Mouse (Mus musculus) liver, embryonic 14 days (tissue): ENCODE results near the gene Ebna1bp2. TPM values are rescaled to one million over a fixed set of nuclear protein-coding genes. Genes with fewer than 3 reads are reported as not detected.

ENCODE experiments used
- polyA plus RNA-seq: library from polyadenylated mRNA; depleted of rRNA; stranded (reverse); fragments of >200 nt; gene quantifications from 2 replicates; pipeline ENCODE4 v1.2.3, GENCODE M21; 2012; rRNA removed

Gene Ebna1bp2
- polyA plus RNA-seq: 60.5 and 62.5 TPM in 2 replicates

GRCm38 (mm10) chr4:118620279-118620966 is at the start of gene Ebna1bp2, which contains the start of gene Cfap57:
TSS of gene Ebna1bp2 (plus strand) at chr4:118620799.
TSS of gene Cfap57 (minus strand) at chr4:118620777.

GRCm38 (mm10) chr4:118658652-118659051 is 38.1 kb downstream of the Ebna1bp2 start, which contains the start of gene Olfr62:
TSS of gene Olfr62 (plus strand) at chr4:118658952.

Other genes starting within 250 kb of the Ebna1bp2 start
- 3.8 and 6.2 TPM in 2 replicates for gene Szt2, start 211.5 kb upstream of the Ebna1bp2 start, polyA plus RNA-seq
- gene Med8, start 211.5 kb upstream of the Ebna1bp2 start, polyA plus RNA-seq: 52.1 and 57.8 TPM in 2 replicates
- 77.6 and 88.8 TPM in 2 replicates for gene Elovl1, start 192.7 kb upstream of the Ebna1bp2 start, polyA plus RNA-seq
- 93.7 and 120 TPM in 2 replicates for gene Cdc20, start 183.4 kb upstream of the Ebna1bp2 start, polyA plus RNA-seq
- 4.6 and 5.2 TPM in 2 replicates for gene Mpl, start 163.3 kb upstream of the Ebna1bp2 start, polyA plus RNA-seq
- 4.7 and 5.5 TPM in 2 replicates for gene Tie1, start 130.7 kb upstream of the Ebna1bp2 start, polyA plus RNA-seq
- gene 2610528J11Rik, start 93.8 kb upstream of the Ebna1bp2 start, polyA plus RNA-seq: 3.9 and 5.4 TPM in 2 replicates
- 0.99 and 1.0 TPM in 2 replicates for gene Tmem125, start 76.8 kb upstream of the Ebna1bp2 start, polyA plus RNA-seq
- gene Cfap57, start within 50 bp of the Ebna1bp2 start, polyA plus RNA-seq: 0.53 and 0.67 TPM in 2 replicates
- gene Olfr62, start 38.2 kb downstream of the Ebna1bp2 start, polyA plus RNA-seq: not detected in 2 replicates
- not detected in 2 replicates for gene Olfr1342, start 72.0 kb downstream of the Ebna1bp2 start, polyA plus RNA-seq
- gene Olfr1341, start 82.7 kb downstream of the Ebna1bp2 start, polyA plus RNA-seq: not detected in 2 replicates
- not detected in 2 replicates for gene Olfr1340, start 99.3 kb downstream of the Ebna1bp2 start, polyA plus RNA-seq
- gene Olfr1339, start 111.4 kb downstream of the Ebna1bp2 start, polyA plus RNA-seq: not detected in 2 replicates
- gene Olfr1338, start 137.9 kb downstream of the Ebna1bp2 start, polyA plus RNA-seq: not detected in 2 replicates
- not detected in 2 replicates for gene Olfr1337, start 161.8 kb downstream of the Ebna1bp2 start, polyA plus RNA-seq
- not detected in 2 replicates for gene Olfr1335, start 189.1 kb downstream of the Ebna1bp2 start, polyA plus RNA-seq
- not detected in 2 replicates for gene Olfr1333, start 215.5 kb downstream of the Ebna1bp2 start, polyA plus RNA-seq
- gene Olfr1331, start 243.8 kb downstream of the Ebna1bp2 start, polyA plus RNA-seq: not detected in 2 replicates